Mouse (Mus musculus): ENCODE data around the gene Eef1akmt3. TPM values are rescaled to one million over a fixed set of nuclear protein-coding genes. Genes with fewer than 3 reads are reported as not detected.

The Eef1akmt3 gene
- total and polyA plus RNA-seq, 2 experiments from 2014 or later: 0.16 TPM; not detected in 1

GRCm38 (mm10) chr10:127059968-127060916 is 18.9 kb upstream of the Eef1akmt3 start, which contains the start of gene March9:
Gene March9 (minus strand): TSS chr10:127060184.
- ATAC-seq (ENCODE audit: low FRiP score) (peak; percentile 32), DNase-seq (ENCODE audit: low spot score) (peak; percentile 92)
- peak within 1 kb of the TSS; percentile 92 for H3K27ac ChIP-seq (ENCODE audit: low read depth, low read length)
- H3K9me3 ChIP-seq (ENCODE audit: low read length): no peaks in the 10 kb centered on the region
- no peak for TF ChIP-seq CTCF (IDR thresholded peaks at IDR 0.05)
- peaks cover 27% of the 10 kb centered on the region for H3K36me3 ChIP-seq (ENCODE audit: insufficient read depth, low read length)
- whole genome bisulfite sequencing: 1% methylated on average over 29 of the region's 72 CpGs
- peak within 1 kb of the TSS; percentile 87 for H3K4me2 ChIP-seq (ENCODE audit: low read depth, low read length, poor library complexity, severe bottlenecking)
- H3K4me3 ChIP-seq (ENCODE audit: low read depth, low read length): peak within 1 kb of the TSS; percentile 86
- peak within 1 kb of the TSS; percentile 96 for H3K9ac ChIP-seq (replicated peaks; ENCODE audit: low read length, poor library complexity, severe bottlenecking)
- H3K27me3 ChIP-seq (ENCODE audit: insufficient read depth, low read length): no peaks in the 10 kb centered on the region
- H3K4me1 ChIP-seq (ENCODE audit: insufficient read depth, low read length): peaks cover 4% of the 10 kb centered on the region; the same call in 1 of the 2 replicates

DNA sequence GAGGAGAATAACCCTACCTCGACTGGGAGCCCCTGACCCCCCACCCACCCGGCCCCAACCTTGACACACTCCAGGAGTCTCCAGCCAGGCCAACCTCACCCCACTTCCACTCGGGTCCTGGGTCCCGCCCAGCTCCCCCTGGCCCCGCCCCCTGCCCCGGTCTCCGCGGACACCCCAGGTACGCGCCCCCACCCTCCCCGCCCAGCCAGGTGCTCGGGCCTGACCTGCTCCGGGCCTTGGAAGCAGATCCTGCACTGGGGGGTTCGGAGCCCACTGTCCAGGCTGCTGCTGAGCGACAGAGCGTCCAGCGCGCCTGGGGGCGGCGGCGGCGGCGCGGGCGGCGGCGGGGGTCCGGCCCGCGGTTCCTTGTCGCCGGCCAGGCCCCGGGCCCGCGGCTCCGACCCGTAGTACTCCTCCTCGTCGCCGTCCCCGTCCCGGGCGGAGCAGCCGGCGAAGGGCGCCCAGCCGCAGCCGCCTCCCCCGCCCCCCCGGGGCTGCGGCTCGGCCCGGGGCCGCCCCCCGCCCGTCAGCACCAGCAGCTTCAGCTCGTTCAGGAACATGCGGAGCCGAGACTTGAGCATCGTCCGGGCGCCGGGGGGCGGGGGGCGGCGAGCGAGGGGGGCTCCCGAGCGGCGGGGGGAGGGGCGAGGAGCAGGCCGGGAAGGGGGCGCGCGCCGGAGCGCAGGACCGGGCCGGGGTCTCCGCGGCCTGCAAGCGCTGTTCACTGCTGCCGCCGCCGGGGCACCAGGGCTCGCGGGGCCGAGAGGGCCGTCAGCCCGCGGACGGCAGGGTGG is 18.1 kb upstream of the Eef1akmt3 start:
- no peaks in the 10 kb centered on the region for H3K27me3 ChIP-seq (ENCODE audit: insufficient read depth, low read length)
- DNase-seq (ENCODE audit: low spot score) (peak; percentile 49), ATAC-seq (ENCODE audit: low FRiP score) (no peak)
- H3K4me3 ChIP-seq (ENCODE audit: low read depth, low read length): peak overlapping the region; percentile 86
- peak overlapping the region; percentile 87 for H3K4me2 ChIP-seq (ENCODE audit: low read depth, low read length, poor library complexity, severe bottlenecking)
- peak overlapping the region; percentile 92 for H3K27ac ChIP-seq (ENCODE audit: low read depth, low read length)
- WGBS: under 1% methylated on average over 50 of the region's 92 CpGs
- no peak for TF ChIP-seq CTCF (IDR thresholded peaks at IDR 0.05)
- peak overlapping the region; percentile 96 for H3K9ac ChIP-seq (replicated peaks; ENCODE audit: low read length, poor library complexity, severe bottlenecking)
- H3K9me3 ChIP-seq (ENCODE audit: low read length): no peaks in the 10 kb centered on the region
- 0 out of 2 replicates have a peak, but pooled peaks cover 4% of the 10 kb centered on the region for H3K4me1 ChIP-seq (ENCODE audit: insufficient read depth, low read length)
- peaks cover 31% of the 10 kb centered on the region for H3K36me3 ChIP-seq (ENCODE audit: insufficient read depth, low read length)

- Histone ChIP-seq H3K9me3 (ENCODE audit: low read length) (no peaks in the 10 kb centered on the region), H3K27ac (ENCODE audit: low read depth, low read length) (peak overlapping the region; percentile 92), H3K4me1 (ENCODE audit: insufficient read depth, low read length) (0 out of 2 replicates have a peak, but pooled peaks cover 4% of the 10 kb centered on the region), H3K9ac (replicated peaks; ENCODE audit: low read length, poor library complexity, severe bottlenecking) (peak overlapping the region; percentile 96; the same call in 1 of the 2 replicates), H3K4me3 (ENCODE audit: low read depth, low read length) (peak overlapping the region; percentile 86), H3K27me3 (ENCODE audit: insufficient read depth, low read length) (no peaks in the 10 kb centered on the region), H3K36me3 (ENCODE audit: insufficient read depth, low read length) (peaks cover 38% of the 10 kb centered on the region), H3K4me2 (ENCODE audit: low read depth, low read length, poor library complexity, severe bottlenecking) (peak overlapping the region; percentile 87)
- 1% methylated on average over 8 of the region's 8 CpGs for WGBS
- no peak for TF ChIP-seq CTCF (IDR thresholded peaks at IDR 0.05)
- DNase-seq (ENCODE audit: low spot score) (no peak), ATAC-seq (ENCODE audit: low FRiP score) (no peak)
Measured at GRCm38 (mm10) chr10:127058708-127059107, 17.4 kb upstream of the Eef1akmt3 start.

GRCm38 (mm10) chr10:127058161-127058560 is 16.8 kb upstream of the Eef1akmt3 start:
- Histone ChIP-seq H3K4me3 (ENCODE audit: low read depth, low read length) (peak overlapping the region; percentile 86), H3K4me1 (ENCODE audit: insufficient read depth, low read length) (0 out of 2 replicates have a peak, but pooled peaks cover 4% of the 10 kb centered on the region), H3K4me2 (ENCODE audit: low read depth, low read length, poor library complexity, severe bottlenecking) (peak overlapping the region; percentile 87), H3K36me3 (ENCODE audit: insufficient read depth, low read length) (peaks cover 40% of the 10 kb centered on the region), H3K27me3 (ENCODE audit: insufficient read depth, low read length) (no peaks in the 10 kb centered on the region), H3K9me3 (ENCODE audit: low read length) (no peaks in the 10 kb centered on the region), H3K27ac (ENCODE audit: low read depth, low read length) (no peak overlapping the region), H3K9ac (replicated peaks; ENCODE audit: low read length, poor library complexity, severe bottlenecking) (peak overlapping the region; percentile 96; the same call in 1 of the 2 replicates)
- peak; percentile 86 for TF ChIP-seq CTCF (IDR thresholded peaks at IDR 0.05)
- 0% methylated on average over 9 of the region's 9 CpGs for WGBS
- DNase-seq (ENCODE audit: low spot score) (peak; percentile 76), ATAC-seq (ENCODE audit: low FRiP score) (peak; percentile 18; the same call in 1 of the 2 replicates)

- no peaks in the 10 kb centered on the region for H3K27me3 ChIP-seq (ENCODE audit: insufficient read depth, low read length)
- H3K4me2 ChIP-seq (ENCODE audit: low read depth, low read length, poor library complexity, severe bottlenecking): no peak overlapping the region
- DNase-seq (ENCODE audit: low spot score) (no peak), ATAC-seq (ENCODE audit: low FRiP score) (no peak)
- 90% methylated on average over 20 of the region's 20 CpGs for WGBS
- H3K9me3 ChIP-seq (ENCODE audit: low read length): no peaks in the 10 kb centered on the region
- no peak overlapping the region for H3K9ac ChIP-seq (replicated peaks; ENCODE audit: low read length, poor library complexity, severe bottlenecking)
- H3K36me3 ChIP-seq (ENCODE audit: insufficient read depth, low read length): peaks cover 40% of the 10 kb centered on the region
- no peak for TF ChIP-seq CTCF (IDR thresholded peaks at IDR 0.05)
- no peak overlapping the region for H3K27ac ChIP-seq (ENCODE audit: low read depth, low read length)
- H3K4me3 ChIP-seq (ENCODE audit: low read depth, low read length): no peak overlapping the region
- H3K4me1 ChIP-seq (ENCODE audit: insufficient read depth, low read length): 0 out of 2 replicates have a peak, but pooled peaks cover 4% of the 10 kb centered on the region
Measured at GRCm38 (mm10) chr10:127056490-127056889, 15.2 kb upstream of the Eef1akmt3 start.
